Mouse (Mus musculus): ENCODE measurements around the gene Magi1.
"Not testable (repeated sequence)": the region's sequence is repeated elsewhere in the genome, so short reads cannot be mapped to it uniquely, and the experiment has no call there.

Gene Magi1

DNA sequence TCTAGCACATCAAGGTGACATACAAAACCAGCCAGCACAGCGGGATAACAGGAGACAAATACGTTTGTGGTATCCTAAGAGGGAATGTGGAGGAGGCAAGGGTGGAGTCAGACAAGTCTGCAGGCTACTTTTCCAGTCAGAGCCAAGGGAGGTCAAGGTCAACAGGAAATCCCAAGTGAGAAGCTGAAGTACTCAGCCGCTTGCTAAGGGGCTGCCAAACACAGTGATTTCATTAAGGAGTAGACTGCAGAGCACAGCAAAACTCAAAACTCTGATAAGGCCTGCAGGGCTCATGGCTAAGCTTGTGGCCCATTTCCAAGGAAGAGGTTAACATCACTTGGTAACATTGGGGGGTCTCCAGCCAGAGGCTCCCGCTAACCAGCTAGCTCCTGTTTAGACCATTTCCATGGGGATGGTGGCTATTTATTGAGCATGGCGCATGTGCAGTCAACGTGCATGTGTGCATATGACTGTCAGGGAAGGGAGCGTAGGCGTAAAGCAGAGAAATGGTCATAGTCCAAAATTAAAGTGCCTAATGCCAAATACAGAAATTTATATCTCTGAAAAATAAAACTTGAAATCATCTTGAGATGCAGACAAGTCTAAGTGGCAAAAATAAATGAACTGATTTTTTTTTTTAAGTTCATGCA is 635.0 kb downstream of the Magi1 start:
- DNase-seq (ENCODE audit: low read depth), result no peak

DNA sequence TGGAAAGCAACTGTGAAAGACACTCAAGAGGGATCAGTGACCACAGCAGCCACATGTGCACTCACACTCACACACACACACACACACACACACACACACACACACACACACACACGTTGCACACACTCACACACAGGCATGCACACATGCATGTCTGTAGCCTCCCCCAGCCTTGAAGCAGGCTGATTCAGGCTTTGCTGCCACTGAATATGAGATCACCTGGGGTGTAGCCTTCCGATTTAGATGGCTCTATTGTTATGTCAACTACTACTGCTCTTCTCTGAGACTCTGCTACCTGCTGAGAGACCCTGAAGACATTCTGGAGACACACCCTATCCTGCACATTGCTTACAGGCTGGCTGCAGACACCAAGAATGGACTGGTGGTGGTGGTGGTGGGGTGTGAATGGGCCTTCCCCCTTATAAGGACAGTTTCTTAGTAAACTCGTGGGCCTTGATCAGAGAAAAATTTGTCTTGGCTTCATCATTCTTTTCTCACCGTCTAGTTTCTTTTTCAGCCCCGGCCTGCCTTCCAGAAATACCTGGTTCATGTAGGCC is 653.9 kb downstream of the Magi1 start:
- not testable (repeated sequence) for DNase-seq (ENCODE audit: low read depth)

DNA sequence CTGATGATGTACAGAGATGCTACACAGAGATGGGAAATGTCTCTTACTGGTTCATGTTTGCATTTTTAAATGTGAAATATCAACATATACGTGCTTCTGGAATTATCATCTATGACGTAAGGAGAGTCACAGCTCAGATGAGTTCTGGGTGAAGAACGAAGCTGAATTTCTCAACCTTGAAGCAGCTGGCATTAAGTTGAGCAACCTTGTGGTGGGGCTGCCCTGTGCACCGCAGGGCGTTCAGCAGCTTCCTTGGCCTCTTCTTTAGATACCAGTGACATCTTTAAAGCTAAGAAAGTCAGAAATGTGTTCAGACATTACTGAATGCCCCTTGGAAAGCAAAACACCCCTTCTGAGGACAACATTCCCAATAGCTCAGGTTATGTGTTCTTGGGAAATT is 656.5 kb downstream of the Magi1 start:
- no peak for DNase-seq (ENCODE audit: low read depth)
